Mouse (Mus musculus) heart, adult 9 months (tissue): ENCODE results near the gene Dntt.

Experiments
- DNase-seq, 2 experiments: peaks; one replicate each; pipeline ENCODE4 v3.0.0; 2022; ENCODE audit warnings: low spot score in 2 of 2

Dntt gene

GRCm38 (mm10) chr19:41029219-41029618 is at the start of gene Dntt:
TSS of gene Dntt (plus strand) at chr19:41029275.
- no peak for DNase-seq

GRCm38 (mm10) chr19:40980671-40981070 is 48.4 kb upstream of the Dntt start:
- DNase-seq = no peak

- DNase-seq = no peak
Measured at GRCm38 (mm10) chr19:40984536-40984935, 44.5 kb upstream of the Dntt start.

GRCm38 (mm10) chr19:40988856-40989255 is 40.2 kb upstream of the Dntt start:
- DNase-seq = no peak

- no peak for DNase-seq
Measured at GRCm38 (mm10) chr19:40989961-40990600, 39.0 kb upstream of the Dntt start.

- no peak for DNase-seq
Measured at GRCm38 (mm10) chr19:40990781-40991343, 38.2 kb upstream of the Dntt start.

DNA sequence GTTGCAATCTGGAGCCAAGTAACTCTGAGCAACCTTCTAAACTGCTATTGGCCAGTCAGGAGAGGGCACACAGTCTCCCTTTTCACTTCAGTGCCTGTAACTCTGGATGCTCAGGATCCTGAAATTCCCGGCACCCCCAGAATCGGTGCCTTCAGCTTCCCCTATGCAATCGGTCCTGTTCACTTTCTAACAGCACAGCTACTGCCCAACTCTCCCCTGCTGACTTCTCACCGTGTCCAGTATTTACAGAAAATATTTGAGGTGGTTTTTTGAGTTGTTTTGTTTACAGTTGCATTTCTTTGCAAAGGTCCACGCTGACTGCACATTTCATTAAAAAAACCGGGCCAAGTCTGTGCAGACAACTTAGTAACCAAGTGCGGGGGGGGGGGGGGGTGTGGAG is 37.4 kb upstream of the Dntt start:
- DNase-seq = no peak

GRCm38 (mm10) chr19:40992096-40992495 is 37.0 kb upstream of the Dntt start:
- no peak for DNase-seq

DNA sequence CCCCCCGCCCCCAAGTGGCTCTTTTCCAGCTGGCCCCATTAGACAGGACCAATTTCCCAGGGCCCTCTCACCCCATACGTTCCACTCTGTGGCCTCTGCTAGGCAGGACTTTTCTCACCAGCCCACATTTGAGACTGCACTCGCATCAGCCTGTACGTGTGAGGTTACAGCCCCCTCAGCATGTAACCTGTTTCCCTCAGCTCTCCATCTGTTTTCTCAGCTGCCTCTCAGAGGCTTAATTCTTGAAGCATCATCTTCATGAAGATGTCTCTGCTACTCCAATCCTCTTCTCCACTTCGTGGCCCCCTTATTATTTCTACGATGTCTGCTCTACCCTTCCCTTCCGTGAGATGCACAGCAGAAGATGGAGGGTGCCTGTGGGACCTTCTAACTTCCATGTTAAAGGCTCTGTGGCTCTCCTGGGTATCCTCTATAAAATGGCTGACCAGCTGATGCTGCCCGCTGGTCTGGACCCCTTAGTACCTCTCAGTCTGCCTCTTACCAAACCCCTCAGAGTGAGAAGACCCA is 36.5 kb upstream of the Dntt start:
- no peak for DNase-seq

- DNase-seq = peak; percentile 8 to 33
Measured at GRCm38 (mm10) chr19:40993356-40993755, 35.7 kb upstream of the Dntt start.

DNA sequence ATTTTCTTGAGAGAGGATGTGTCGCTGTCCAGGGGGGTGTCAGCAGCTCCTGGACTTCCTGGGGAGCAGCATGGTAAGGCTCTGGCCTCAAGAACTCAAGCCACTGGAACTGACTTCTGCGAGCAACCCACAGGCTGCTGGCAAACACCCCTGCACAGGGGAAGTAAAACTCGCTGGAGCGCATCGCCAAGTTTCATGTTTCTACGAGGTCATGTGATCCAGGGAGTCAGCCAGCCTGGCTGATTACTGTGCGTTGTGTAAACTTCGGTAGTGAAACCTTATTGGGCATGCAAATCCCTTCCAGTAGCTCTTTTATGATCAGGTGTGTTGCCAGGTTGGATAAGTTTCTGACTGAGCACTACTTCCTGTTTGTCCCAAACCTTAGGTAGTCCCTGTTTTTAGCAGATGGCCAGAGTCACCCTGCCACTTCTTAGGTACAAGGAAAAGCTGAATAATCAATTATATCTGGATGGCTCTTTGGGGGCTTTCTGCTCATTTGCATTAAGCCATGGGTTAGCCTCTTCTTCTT is 35.0 kb upstream of the Dntt start, which contains the start of gene Blnk:
Gene Blnk, minus strand, starts transcription at position 479 of the 529 bp plus-strand sequence.
- DNase-seq = peak; percentile 76 to 85

DNA sequence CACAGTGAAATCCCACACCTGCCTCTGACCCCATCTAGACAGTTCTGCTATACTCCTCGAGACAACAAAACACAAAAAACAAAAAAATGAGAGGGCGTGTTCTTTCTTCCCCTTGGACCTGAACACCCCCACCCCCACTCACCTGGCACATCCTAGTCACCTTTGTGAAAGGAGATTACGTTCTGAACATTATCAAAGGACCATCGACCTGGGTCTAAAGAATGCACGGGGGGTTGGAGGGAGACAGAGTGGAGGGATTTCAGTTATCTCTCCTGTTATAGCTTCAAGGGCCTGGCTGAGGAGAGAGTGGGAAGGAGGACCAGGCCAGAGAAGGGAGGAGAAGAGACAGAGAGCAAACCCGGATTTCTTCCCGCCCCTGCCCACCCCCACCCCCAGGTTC is 34.2 kb upstream of the Dntt start:
- no peak for DNase-seq

- no peak for DNase-seq
Measured at GRCm38 (mm10) chr19:40995449-40996401, 33.4 kb upstream of the Dntt start.

- no peak for DNase-seq
Measured at GRCm38 (mm10) chr19:40996722-40997121, 32.4 kb upstream of the Dntt start.

- DNase-seq = peak; percentile 31 to 62
Measured at GRCm38 (mm10) chr19:40998469-40999170, 30.5 kb upstream of the Dntt start.

DNA sequence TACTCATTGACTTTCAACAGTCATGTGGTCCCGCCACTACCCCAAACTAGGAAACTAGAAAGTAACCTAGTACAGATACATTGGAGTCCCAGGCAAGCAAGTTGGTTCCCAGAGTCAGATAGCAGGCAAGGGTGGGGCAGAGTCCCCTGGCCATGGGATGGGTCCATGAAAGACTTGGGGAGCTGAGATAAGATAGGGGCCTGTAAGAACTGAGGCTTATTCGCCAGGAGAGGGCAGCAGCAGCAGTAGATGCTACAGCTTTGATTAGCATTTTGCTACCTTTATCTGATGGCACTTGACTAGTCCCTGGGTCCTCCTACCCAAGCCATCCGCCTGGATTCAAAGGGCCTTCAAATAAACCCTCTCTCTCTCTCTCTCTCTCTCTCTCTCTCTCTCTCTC is 29.5 kb upstream of the Dntt start:
- no peak for DNase-seq

- no peak for DNase-seq
Measured at GRCm38 (mm10) chr19:41003694-41004315, 25.3 kb upstream of the Dntt start.

DNA sequence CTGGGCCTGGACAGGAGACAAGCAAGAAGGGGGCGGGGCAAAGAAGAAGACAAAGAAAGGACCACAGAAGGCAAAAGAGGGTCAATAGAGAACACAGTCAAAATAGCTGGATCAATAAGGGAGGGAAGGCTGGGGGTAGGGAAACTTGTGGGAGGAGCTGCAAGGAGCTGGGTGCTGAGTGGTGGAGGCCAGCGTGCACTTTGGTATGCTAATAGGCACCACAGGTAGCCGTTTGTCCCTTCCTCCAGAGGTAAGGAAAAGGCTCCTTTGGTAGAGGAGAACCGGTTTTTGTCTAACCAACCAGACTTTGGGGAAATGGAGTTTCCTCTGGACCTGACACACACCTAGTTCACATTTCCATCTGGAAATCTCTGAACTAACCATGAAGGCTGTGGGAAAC is 22.5 kb upstream of the Dntt start:
- no peak for DNase-seq

- peak; percentile 72 to 75 for DNase-seq
Measured at GRCm38 (mm10) chr19:41007326-41007725, 21.7 kb upstream of the Dntt start.

DNA sequence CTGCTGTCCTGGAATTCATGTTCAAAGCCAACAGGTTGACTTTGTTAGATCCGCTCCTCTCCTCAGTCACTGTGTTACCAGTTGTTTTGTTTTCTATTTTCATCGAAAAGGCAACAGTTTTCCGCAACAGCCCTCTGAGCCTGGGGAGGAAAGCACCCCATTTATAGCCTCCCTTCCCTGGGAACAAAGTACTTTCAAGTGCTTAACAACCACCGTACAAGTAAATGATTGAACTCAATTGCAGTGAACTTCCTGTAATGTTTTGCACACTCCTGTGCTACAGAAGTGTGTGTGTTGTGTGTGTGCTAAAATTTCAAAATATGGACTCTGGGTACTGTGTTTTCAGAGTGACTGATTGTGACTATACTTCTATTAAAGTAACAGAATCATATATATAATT is 21.3 kb upstream of the Dntt start:
- DNase-seq = no peak
